Mouse (Mus musculus) lung, adult 2 months (tissue): ENCODE measurements around the gene Ssx2ip. TPM values are rescaled to one million over a fixed set of nuclear protein-coding genes. Genes with fewer than 3 reads are reported as not detected.

Experiments used
- DNase-seq: peaks from one replicate; pipeline ENCODE4 v3.0.0; 2022
- H3K4me1 ChIP-seq: fragments of 200-500 bp; 2 replicates; pipeline ENCODE4 v1.6.1; 2011; ENCODE audit warnings: low read length; ENCODE audit not compliant: control insufficient read depth, insufficient read depth
- H3K4me3 ChIP-seq: fragments of 200-500 bp; replicated peaks from 2 replicates; pipeline ENCODE3; 2011; ENCODE audit warnings: low read depth, mild to moderate bottlenecking, control low read depth, low read length; ENCODE audit errors: extremely low read depth
- CTCF ChIP-seq: fragments of 200-500 bp; IDR thresholded peaks from 2 replicates; pipeline ENCODE4 v1.5.1; 2011; ENCODE audit warnings: mild to moderate bottlenecking, low read length, control low read depth; ENCODE audit not compliant: insufficient read depth
- POLR2A ChIP-seq: fragments of 200-500 bp; IDR thresholded peaks from 2 replicates; pipeline ENCODE4 v1.6.1; 2011; ENCODE audit warnings: low read depth, mild to moderate bottlenecking, control low read depth, low read length, borderline replicate concordance; ENCODE audit errors: extremely low read depth
- WGBS: fragments of 180-500 bp; shearing (Covaris S2); methylation state at CpG from one replicate; pipeline ENCODE4 v1.1.7; 2018; 5-methylcytosine and 5-hydroxymethylcytosine counted together
- polyA plus RNA-seq: library from polyadenylated mRNA; depleted of rRNA; stranded (reverse); fragments of >200 nt; gene quantifications from 2 replicates; pipeline ENCODE4 v1.2.3, GENCODE M21; 2012

The Ssx2ip gene
- polyA plus RNA-seq, 1 experiment, result 7.2 TPM

DNA sequence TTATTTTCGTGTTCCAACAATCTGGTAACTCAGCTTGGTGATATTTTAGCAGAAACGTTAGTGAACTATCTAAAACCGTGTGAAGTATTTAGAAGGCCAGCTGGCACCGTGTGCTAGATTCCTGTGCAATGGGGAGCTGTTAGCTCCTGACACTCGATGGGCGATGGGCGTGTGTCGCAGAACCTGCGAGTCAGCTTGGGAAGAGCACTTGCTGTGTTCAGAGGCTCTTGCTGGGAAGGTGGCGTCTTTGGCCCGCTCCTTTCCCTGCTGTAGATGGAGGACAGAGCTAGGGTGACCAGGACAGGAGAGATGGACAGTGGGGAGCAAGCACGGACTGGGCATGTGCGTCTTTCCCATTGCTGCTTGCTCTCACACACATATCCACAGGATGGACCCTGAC, 8.6 kb downstream of the Ssx2ip start:
- no peak for DNase-seq
- H3K4me3 ChIP-seq, result no peak overlapping the region
- WGBS, result 73% methylated on average over 13 of the region's 13 CpGs
- TF ChIP-seq POLR2A (no peak), CTCF (no peak)
- peaks cover 6% of the 10 kb centered on the region; the same call in 1 of the 2 replicates for H3K4me1 ChIP-seq

DNA sequence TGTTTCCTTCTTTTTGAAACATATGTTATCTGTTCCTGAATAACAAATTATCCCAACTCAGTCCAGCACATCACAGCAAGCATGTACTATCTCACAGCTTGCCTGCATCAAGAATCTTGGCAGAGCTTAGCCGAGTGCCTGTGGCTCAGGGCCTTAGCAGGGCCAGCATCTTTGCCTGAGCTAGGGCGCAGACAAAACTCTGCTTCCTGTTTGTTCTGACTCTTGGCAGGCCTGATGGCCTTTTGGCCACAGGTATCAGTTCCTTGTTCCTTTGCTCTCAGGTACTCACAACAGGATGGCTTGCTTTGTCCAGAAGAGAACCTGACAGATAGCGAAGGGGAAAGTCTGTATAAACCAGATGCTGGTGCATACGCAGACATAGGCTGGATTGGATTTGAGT, 9.6 kb downstream of the Ssx2ip start:
- no peak overlapping the region for H3K4me3 ChIP-seq
- WGBS, result 59% methylated on average over 4 of the region's 4 CpGs
- peaks cover 6% of the 10 kb centered on the region; the same call in 1 of the 2 replicates for H3K4me1 ChIP-seq
- DNase-seq, result no peak
- TF ChIP-seq POLR2A, result no peak
- TF ChIP-seq CTCF, result no peak

DNA sequence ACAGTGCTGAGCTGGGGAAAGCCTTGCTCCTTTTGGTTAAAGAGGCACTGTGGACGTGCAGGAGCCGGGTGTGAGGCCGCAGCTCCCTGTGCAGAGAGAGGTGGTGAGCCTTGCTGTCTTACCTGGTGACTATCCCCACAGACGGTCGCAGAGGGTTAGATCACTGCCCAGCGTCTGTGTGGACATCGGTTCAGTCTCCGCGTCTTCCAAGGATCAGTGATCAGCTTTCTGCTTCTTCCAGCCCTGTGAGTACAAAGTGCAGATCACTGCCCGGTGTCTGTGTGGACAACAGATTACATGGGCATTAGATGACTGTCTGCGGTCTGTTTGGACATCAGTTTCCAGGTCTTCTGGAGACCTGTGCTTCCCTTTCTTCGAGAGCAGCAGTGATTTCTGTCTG, 10.1 kb downstream of the Ssx2ip start:
- WGBS, result 92% methylated on average over 12 of the region's 12 CpGs
- TF ChIP-seq POLR2A (no peak), CTCF (no peak)
- DNase-seq, result no peak
- H3K4me1 ChIP-seq, result peaks cover 4% of the 10 kb centered on the region; the same call in 1 of the 2 replicates
- H3K4me3 ChIP-seq, result no peak overlapping the region

DNA sequence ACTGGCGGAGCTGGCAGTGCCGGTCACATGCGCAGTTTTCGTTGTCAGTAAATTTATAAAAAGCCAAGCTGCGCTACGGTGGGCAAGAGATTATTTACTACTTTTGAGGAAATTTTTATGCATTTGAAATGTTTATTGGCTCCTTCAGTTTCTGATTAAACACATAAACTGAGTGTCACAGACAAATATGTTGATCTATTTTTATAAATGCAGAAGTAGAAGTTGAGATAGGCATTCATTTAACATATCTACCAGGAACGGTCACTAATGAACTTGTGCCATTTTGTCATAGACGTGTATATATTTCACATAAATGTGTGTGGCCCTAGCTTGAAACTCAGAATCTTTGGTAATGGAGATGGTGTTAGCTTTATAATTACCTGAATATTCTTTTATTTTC, 13.4 kb downstream of the Ssx2ip start:
- DNase-seq, result no peak
- H3K4me1 ChIP-seq, result peaks cover 3% of the 10 kb centered on the region; the same call in 1 of the 2 replicates
- WGBS, result 92% methylated on average over 8 of the region's 8 CpGs
- H3K4me3 ChIP-seq, result no peak overlapping the region
- TF ChIP-seq CTCF, result no peak
- no peak for TF ChIP-seq POLR2A

DNA sequence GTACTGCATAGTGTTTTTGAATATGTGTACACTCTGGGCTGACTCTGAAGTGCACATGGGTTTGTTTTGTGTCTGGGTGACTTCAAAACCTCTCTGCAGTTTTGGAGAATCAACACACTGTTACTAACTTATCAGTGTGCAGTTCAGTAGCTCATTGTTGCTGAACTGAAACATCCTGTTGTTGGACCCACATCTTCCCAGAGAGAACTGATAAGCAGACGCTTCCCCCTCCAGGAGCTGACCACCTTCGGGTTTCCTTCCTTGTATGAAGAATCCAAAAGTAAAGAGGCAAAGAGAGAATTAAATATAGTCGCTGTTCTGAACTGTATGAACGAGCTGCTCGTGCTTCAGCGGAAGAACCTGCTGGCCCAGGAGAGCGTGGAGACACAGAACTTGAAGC, 14.5 kb downstream of the Ssx2ip start:
- 58% methylated on average over 7 of the region's 7 CpGs for WGBS
- no peak overlapping the region for H3K4me3 ChIP-seq
- no peak for DNase-seq
- H3K4me1 ChIP-seq, result peaks cover 3% of the 10 kb centered on the region; the same call in 1 of the 2 replicates
- TF ChIP-seq CTCF (no peak), POLR2A (no peak)

DNA sequence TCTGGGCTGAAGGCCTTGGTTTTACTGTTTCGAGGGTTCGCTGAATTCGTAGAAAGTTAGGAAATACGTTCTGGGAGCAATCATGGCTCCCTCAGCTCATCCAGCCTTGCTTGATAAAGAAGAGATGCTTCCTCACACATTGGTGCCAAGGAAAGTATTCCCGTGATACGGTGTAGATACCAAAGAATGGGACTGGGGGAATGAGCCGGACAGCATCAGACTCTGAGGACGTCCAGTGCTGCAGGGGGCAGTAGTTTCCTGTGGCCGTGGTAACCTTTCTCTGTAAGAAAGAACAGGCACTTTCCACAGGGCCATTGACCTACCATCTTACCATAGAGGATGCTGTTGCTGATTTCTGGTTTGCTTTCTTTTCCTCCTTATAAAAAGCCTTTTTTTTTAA, 15.1 kb downstream of the Ssx2ip start:
- Histone ChIP-seq H3K4me1 (peaks cover 3% of the 10 kb centered on the region; the same call in 1 of the 2 replicates), H3K4me3 (no peak overlapping the region)
- no peak for TF ChIP-seq CTCF
- TF ChIP-seq POLR2A, result no peak
- DNase-seq, result no peak
- WGBS, result 90% methylated on average over 9 of the region's 9 CpGs

DNA sequence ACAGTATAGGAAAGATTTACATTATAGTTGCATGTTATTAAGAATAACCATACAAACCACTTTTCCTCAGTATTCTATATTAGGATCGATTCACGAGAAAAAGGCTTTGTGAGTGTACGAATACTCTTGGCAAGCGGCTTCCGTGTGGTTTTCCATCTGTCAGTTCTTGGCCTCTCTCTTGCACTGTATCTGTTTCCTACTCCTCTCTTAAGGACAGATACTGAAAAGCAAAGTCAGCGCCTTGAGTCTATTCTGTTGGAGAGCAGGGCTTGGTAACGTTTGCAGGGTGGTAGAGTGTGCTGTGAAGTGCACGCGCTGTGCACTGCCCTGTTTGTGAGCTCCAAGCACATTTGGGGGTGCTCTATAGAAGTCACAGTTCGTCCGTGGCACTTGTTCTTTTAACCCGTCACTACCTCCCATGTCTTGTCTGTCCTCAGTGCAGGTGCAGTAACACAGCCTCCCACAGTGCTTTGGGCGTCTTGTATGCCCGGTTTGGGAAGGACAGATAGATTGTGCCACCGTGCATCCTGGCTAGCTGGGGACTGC, 15.6 kb downstream of the Ssx2ip start:
- WGBS, result 90% methylated on average over 15 of the region's 15 CpGs
- DNase-seq, result no peak
- Histone ChIP-seq H3K4me3 (no peak overlapping the region), H3K4me1 (peaks cover 3% of the 10 kb centered on the region; the same call in 1 of the 2 replicates)
- TF ChIP-seq POLR2A, result no peak
- no peak for TF ChIP-seq CTCF

DNA sequence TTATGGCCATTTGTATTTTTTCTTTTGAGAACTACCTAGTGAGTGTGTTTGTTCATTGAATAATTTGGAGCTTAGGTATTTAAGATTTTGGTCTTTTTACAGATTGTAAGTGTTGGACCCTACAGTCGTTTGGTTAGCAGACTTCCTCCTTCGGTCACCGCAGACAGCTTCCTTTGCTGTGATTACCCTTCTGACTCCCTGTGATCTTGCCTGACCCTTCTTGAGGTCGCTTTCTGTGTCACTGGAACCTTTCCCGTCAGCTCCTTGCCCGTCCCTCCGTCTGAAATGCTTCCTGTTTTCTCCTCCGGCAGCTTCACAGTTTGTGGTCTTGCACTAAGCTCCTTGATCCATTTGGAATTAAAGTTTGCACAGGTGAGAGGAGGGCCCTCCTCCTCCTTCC, 17.3 kb downstream of the Ssx2ip start:
- TF ChIP-seq POLR2A (no peak), CTCF (no peak)
- Histone ChIP-seq H3K4me1 (peaks cover 3% of the 10 kb centered on the region; the same call in 1 of the 2 replicates), H3K4me3 (no peak overlapping the region)
- no peak for DNase-seq
- 19% methylated on average over 8 of the region's 8 CpGs for WGBS

DNA sequence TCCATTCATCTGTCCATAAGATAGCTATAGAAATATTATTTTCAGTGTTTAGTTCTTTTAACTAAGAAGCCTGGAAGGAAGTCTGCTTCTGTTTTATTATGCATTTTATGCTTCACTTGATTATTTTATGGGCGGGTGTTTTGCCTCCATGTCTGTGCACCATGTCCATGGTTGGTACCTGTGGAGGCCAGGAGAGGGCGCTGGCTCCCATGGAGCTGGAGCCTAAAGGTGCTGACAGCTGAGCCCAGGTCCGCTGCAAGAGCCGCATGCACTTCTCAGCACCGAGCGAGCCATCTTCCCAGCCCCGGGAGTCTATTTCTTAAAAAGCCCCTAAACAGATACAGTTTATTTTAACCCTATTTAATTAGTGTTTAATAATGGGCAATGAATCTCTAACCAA, 19.3 kb downstream of the Ssx2ip start:
- peaks cover 3% of the 10 kb centered on the region; the same call in 1 of the 2 replicates for H3K4me1 ChIP-seq
- no peak for DNase-seq
- WGBS, result 89% methylated on average over 7 of the region's 7 CpGs
- TF ChIP-seq POLR2A (no peak), CTCF (0 out of 2 replicates have a peak, but pooled peaks have one; percentile 30)
- no peak overlapping the region for H3K4me3 ChIP-seq

DNA sequence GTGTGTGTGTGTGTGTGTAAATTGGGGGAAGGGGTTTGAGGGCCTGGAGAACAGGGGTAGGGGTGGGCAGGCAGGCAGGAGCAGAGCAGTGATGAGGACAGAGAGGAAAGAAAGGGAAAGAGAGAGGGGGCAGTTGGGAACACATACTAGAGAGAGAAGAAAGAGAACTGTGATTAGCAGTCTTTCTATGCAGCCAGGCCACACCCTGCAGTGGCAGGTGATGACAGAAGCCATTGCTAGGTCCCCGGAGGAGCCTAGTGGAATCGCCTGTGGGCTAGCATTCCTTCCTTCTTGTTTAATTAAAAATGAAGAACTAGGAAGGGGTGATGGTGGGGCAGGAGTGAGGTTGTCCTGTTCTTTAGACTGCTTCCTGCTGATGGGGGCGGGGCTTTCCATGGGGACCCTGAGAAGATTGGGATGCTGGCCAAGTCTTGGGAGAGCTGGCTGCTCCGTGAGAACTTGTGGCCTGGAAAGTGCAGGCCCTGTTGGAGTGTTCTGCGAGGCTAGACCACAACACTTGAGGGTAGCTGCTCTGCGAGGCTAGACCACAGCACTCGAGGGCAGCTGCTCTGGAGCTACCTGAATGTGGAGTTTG, 20.0 kb downstream of the Ssx2ip start:
- peaks cover 3% of the 10 kb centered on the region; the same call in 1 of the 2 replicates for H3K4me1 ChIP-seq
- no peak for TF ChIP-seq CTCF
- TF ChIP-seq POLR2A, result no peak
- no peak overlapping the region for H3K4me3 ChIP-seq
- 47% methylated on average over 7 of the region's 7 CpGs for WGBS
- no peak for DNase-seq
